Mouse (Mus musculus) heart, embryonic 13.5 days (tissue): ENCODE measurements at regions not wholly inside any gene's neighbourhood (a gene's known extent, or its start where the extent isn't known, plus 50 kb on each side); places are given as distances from the start of the nearest gene placed in this dataset.
A peak's percentile ranks its signal among the peaks of the same experiment; 100 is the strongest.

Source experiments
- ATAC-seq: fragments of 200-750 bp; cut with Nextera tagmentation; 2 replicates; pipeline ENCODE4 v1.8.0; 2017; ENCODE audit warnings: moderate TSS enrichment; ENCODE audit not compliant: insufficient number of reproducible peaks, low FRiP score, low TSS enrichment; ENCODE audit errors: extremely low read depth
- H3K27ac ChIP-seq: fragments of 300-500 bp; sonication (generic); replicated peaks from 2 replicates; pipeline ENCODE4 v1.5.1; 2015; ENCODE audit warnings: moderate library complexity, mild to moderate bottlenecking, inconsistent platforms
- H3K27me3 ChIP-seq: fragments of 300-500 bp; sonication (generic); replicated peaks from 2 replicates; pipeline ENCODE4 v1.6.1; 2015; ENCODE audit warnings: mild to moderate bottlenecking, inconsistent platforms
- H3K36me3 ChIP-seq: fragments of 300-500 bp; sonication (generic); 2 replicates; pipeline ENCODE4 v1.6.1; 2015; ENCODE audit warnings: mild to moderate bottlenecking, inconsistent platforms
- H3K4me1 ChIP-seq: fragments of 300-500 bp; sonication (generic); 2 replicates; pipeline ENCODE4 v1.6.1; 2015; ENCODE audit warnings: inconsistent platforms
- H3K4me2 ChIP-seq: fragments of 300-500 bp; sonication (generic); 2 replicates; pipeline ENCODE4 v1.6.1; 2015; ENCODE audit warnings: inconsistent platforms, mild to moderate bottlenecking, moderate library complexity
- H3K4me3 ChIP-seq: fragments of 300-500 bp; sonication (generic); 2 replicates; pipeline ENCODE4 v1.5.1; 2015; ENCODE audit warnings: moderate library complexity, mild to moderate bottlenecking, inconsistent platforms
- H3K9ac ChIP-seq: fragments of 300-500 bp; sonication (generic); 2 replicates; pipeline ENCODE4 v1.6.1; 2015; ENCODE audit warnings: inconsistent platforms, mild to moderate bottlenecking, moderate library complexity
- H3K9me3 ChIP-seq: fragments of 300-500 bp; sonication (generic); 2 replicates; pipeline ENCODE4 v1.6.1; 2016; ENCODE audit warnings: inconsistent platforms
- WGBS: fragments of 180-500 bp; shearing (Covaris S2); methylation state at CpG from one replicate; pipeline ENCODE4 v1.1.7; 2015; ENCODE audit warnings: mixed read lengths; 5-methylcytosine and 5-hydroxymethylcytosine counted together

DNA sequence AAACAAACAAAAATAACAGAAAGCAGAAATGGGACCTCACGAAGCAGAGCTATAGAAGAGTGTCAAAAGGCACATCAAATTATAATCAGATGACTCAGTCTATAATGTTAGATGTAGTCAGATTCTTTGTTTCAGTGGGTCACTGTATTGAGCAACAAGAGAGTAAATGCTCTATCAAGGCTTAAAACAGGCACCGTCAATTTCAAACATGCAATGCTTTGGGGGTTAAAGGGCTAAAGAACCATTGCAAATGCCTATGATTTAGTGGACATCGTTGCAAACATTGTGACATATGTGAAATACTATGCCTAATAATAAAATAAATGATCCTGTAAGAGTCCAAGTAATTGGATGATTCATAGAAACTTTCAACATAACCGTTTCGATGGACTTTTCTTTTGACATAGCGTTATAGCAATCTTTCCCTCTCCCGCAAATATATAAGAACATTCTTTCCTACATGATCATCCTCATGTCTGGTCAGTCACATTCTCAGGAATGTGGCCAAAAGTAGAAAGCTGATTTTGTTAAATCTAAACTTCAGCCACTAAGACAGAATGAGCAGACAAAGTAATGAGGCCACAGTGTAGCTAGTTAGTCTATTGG, 149.9 kb upstream of the Cep162 start:
- Histone ChIP-seq H3K4me1 (peaks cover 6% of the 10 kb centered on the region), H3K9ac (no peak overlapping the region), H3K27ac (no peak overlapping the region), H3K4me2 (no peak overlapping the region), H3K27me3 (no peaks in the 10 kb centered on the region), H3K4me3 (no peak overlapping the region), H3K36me3 (no peaks in the 10 kb centered on the region), H3K9me3 (no peaks in the 10 kb centered on the region)
- WGBS: 88% methylated on average over 7 of the region's 7 CpGs
- no peak for ATAC-seq

DNA sequence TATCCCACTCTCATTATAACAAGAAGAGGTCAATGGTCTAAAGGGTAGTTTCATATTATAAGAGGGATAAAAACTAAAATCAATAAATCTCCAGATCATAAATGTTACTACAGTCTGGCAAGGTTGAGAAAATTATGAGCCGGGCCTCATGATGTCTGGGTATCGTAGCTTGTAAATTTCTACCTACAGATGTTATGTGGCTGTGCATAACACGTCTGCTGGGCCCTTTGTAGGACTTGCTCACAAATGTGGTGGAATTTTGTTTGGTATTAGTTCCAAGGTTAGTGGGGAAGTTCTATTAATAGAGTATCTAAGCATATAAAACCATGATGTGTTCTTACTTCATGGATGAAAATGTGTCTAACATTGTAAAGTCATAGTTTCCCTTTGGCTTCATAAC, 146.7 kb upstream of the Cep162 start:
- H3K9ac ChIP-seq: no peak overlapping the region
- no peaks in the 10 kb centered on the region for H3K36me3 ChIP-seq
- H3K4me3 ChIP-seq: no peak overlapping the region
- H3K27ac ChIP-seq: no peak overlapping the region
- H3K27me3 ChIP-seq: no peaks in the 10 kb centered on the region
- no peak for ATAC-seq
- peaks cover 5% of the 10 kb centered on the region for H3K4me1 ChIP-seq
- no peak overlapping the region for H3K4me2 ChIP-seq
- WGBS: 73% methylated on average over 3 of the region's 3 CpGs
- no peaks in the 10 kb centered on the region for H3K9me3 ChIP-seq

DNA sequence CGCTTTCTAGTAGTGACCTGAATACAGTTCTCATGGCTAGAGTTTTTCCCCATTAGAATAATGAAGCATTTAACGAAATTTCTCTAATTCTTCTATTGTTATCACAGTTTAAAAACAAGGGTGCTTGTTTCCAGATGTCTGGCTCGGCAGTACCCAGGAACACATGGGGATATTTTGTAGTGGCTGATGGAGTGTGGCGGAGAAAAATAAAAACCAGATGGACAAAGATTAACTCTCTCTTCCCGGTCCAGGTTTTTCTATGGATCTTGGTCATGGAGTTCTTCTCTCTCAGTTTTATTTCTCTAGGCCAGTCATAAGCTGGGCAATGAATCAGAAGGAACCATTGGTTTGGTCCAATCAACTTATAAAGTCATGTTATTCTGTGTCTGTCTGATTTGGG, 132.2 kb upstream of the Cep162 start:
- WGBS: 77% methylated on average over 5 of the region's 5 CpGs
- Histone ChIP-seq H3K9me3 (no peaks in the 10 kb centered on the region), H3K27me3 (no peaks in the 10 kb centered on the region), H3K27ac (no peak overlapping the region), H3K4me2 (no peak overlapping the region), H3K36me3 (no peaks in the 10 kb centered on the region), H3K9ac (no peak overlapping the region), H3K4me1 (no peaks in the 10 kb centered on the region), H3K4me3 (no peak overlapping the region)
- no peak for ATAC-seq

DNA sequence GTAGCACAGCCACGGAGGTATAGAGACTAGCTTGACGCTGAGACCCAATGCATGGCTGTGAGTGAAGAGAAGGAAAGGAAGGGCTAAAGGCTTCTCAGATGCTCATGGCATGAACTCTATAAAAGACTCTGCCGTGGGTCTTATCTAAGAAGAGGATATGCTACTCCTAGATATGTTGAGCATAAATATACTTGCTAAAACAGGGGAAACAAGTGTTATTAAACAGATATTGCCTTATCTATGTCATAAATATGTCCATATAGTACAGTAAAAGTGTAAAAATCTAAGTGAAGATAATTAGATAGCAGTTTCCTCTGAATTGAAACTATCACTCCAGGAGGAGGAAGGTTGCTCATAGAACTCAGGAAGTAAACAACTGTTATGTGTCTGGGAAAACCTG, 128.2 kb upstream of the Cep162 start:
- H3K4me1 ChIP-seq: peaks cover 12% of the 10 kb centered on the region
- no peak overlapping the region for H3K4me3 ChIP-seq
- no peaks in the 10 kb centered on the region for H3K9me3 ChIP-seq
- no peak overlapping the region for H3K4me2 ChIP-seq
- no peak overlapping the region for H3K27ac ChIP-seq
- WGBS: 54% methylated on average over 3 of the region's 3 CpGs
- ATAC-seq: no peak
- no peaks in the 10 kb centered on the region; the same call in 1 of the 2 replicates for H3K27me3 ChIP-seq
- no peaks in the 10 kb centered on the region for H3K36me3 ChIP-seq
- no peak overlapping the region for H3K9ac ChIP-seq

DNA sequence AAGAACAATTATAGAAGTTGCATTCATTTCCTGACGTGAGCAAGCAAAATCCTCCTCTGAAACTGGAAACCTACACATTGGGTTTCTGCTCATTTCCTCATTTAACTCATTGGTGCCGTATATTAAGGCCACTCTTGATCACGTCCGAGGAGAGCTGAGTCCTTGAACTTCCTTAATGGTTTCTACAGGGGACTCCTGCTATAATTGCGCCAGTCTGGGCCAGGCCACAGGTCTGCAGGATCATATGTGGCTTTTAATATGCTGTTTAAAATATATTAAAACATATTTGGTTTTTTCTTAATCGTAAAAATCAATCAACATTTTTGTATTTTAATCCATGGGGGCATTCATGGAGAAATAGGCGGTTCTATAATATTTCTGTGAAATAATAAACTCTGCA, 122.6 kb upstream of the Cep162 start:
- WGBS: 75% methylated on average over 7 of the region's 7 CpGs
- Histone ChIP-seq H3K4me2 (no peak overlapping the region), H3K36me3 (no peaks in the 10 kb centered on the region), H3K27ac (no peak overlapping the region), H3K9ac (no peak overlapping the region), H3K4me1 (peaks cover 23% of the 10 kb centered on the region), H3K27me3 (no peaks in the 10 kb centered on the region; the same call in 1 of the 2 replicates), H3K9me3 (no peaks in the 10 kb centered on the region), H3K4me3 (no peak overlapping the region)
- no peak for ATAC-seq

DNA sequence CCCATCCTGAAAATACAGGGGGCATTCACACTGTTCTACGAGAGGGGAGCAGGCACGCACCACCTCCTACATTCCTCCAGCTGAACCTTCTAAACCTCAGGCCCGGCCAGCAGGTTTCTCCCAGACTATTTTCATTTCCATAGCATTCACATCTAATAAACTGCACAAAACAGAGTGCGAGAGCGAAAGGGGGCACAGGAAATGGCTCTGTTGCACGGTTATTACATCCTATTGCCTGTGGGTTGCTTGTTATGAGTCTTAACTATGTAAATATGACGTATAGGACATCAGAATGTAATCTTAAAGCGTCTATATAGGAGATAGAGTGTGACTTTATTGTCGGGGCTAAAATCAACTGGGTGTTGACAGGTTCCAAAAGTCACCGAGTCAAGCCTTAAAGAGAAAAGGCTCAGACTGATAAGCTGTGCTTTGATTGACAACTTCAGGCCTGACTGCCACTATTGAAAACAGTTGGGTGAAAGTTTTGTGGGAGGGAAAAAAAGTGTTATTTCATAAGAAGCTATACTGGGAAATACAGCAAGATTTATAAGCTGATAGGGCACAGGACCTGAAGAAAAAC, 121.5 kb upstream of the Cep162 start:
- Histone ChIP-seq H3K9me3 (no peaks in the 10 kb centered on the region), H3K36me3 (no peaks in the 10 kb centered on the region), H3K4me3 (no peak overlapping the region), H3K4me2 (peak overlapping the region; percentile 24), H3K27ac (no peak overlapping the region), H3K27me3 (no peaks in the 10 kb centered on the region; the same call in 1 of the 2 replicates), H3K9ac (no peak overlapping the region), H3K4me1 (peaks cover 23% of the 10 kb centered on the region)
- 30% methylated on average over 10 of the region's 10 CpGs for WGBS
- ATAC-seq: no peak

DNA sequence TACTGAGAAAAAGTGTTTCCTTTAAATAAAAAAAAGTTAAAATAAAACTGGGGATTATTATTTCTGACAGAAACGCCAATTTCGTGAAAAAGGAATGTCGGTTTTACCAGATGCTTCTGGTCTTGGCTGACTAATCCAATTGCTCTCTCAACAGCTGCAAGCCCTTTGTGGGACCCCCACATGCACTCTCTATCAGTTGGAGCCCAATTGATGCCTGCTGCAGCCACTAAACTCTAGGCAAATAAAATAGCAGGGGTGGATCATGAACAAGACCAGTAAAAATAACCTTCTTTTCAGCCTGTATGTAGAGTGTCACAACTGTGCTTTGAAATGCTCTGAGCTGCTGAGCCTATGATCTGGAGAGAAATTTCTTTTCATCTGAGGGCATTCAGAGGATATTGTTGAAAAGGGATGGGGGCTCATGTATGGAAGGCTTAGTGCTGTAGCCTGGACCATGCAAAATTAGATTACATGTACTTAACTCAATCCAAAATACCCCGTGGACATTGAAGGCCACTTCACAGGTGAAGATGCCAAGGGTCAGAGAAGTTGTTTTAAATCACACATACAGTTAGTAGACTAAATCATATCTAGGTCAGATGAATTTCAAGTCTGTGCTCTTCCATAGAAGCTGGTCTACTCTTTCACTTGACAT, 117.0 kb upstream of the Cep162 start:
- no peaks in the 10 kb centered on the region for H3K36me3 ChIP-seq
- H3K9me3 ChIP-seq: no peaks in the 10 kb centered on the region
- no peak overlapping the region for H3K4me3 ChIP-seq
- no peak overlapping the region for H3K27ac ChIP-seq
- H3K27me3 ChIP-seq: no peaks in the 10 kb centered on the region
- WGBS: 67% methylated on average over 4 of the region's 4 CpGs
- no peak for ATAC-seq
- peaks cover 8% of the 10 kb centered on the region for H3K4me1 ChIP-seq
- H3K4me2 ChIP-seq: no peak overlapping the region
- no peak overlapping the region for H3K9ac ChIP-seq

DNA sequence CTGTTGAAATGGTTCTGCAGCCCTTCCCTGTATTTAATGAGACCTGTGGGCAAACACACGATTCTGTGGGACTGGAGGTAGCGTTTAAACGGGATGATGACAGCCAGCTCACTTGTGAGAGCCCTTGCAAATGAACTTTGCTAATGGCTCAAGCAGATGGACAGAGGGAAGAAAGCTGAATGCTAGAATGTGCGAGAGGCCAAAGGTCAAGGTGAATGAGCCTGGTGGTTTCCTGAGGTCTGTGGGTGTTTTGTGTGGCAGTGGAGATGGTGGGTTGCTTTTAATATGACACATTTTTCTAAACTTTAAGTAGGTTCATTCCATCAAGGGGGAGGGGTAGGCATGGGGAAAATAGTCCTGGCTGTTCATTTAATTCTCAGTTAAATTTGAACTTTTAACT, 113.7 kb upstream of the Cep162 start:
- Histone ChIP-seq H3K36me3 (no peaks in the 10 kb centered on the region), H3K9ac (no peak overlapping the region), H3K4me2 (no peak overlapping the region), H3K4me1 (no peaks in the 10 kb centered on the region), H3K27me3 (no peaks in the 10 kb centered on the region), H3K27ac (no peak overlapping the region), H3K4me3 (no peak overlapping the region), H3K9me3 (no peaks in the 10 kb centered on the region)
- ATAC-seq: no peak
- WGBS: 63% methylated on average over 4 of the region's 4 CpGs

DNA sequence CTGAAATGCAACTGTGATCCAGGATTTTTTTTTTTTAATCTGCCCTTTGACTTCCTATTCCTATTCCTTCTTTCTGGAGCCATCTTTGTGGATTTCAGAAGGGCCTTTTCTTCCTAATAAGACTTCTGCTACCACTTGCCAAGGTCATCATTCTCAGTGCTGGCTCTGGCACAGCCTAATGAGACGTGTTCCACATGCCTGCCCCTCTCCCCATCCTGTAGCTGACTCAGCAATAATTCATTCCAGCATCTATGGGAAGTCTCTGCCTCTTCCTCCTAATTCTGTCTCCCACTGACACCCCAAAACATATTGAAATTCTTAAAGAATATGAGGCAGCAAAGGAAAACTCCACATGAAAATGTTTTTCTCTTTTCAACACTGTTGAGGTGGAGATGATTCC, 91.7 kb upstream of the Cep162 start:
- ATAC-seq: no peak
- H3K27me3 ChIP-seq: no peaks in the 10 kb centered on the region
- no peaks in the 10 kb centered on the region for H3K4me1 ChIP-seq
- H3K4me2 ChIP-seq: no peak overlapping the region
- no peaks in the 10 kb centered on the region for H3K9me3 ChIP-seq
- no peak overlapping the region for H3K4me3 ChIP-seq
- H3K9ac ChIP-seq: no peak overlapping the region
- H3K36me3 ChIP-seq: no peaks in the 10 kb centered on the region
- no peak overlapping the region for H3K27ac ChIP-seq
- WGBS: 52% methylated on average over 1 of the region's 1 CpGs

DNA sequence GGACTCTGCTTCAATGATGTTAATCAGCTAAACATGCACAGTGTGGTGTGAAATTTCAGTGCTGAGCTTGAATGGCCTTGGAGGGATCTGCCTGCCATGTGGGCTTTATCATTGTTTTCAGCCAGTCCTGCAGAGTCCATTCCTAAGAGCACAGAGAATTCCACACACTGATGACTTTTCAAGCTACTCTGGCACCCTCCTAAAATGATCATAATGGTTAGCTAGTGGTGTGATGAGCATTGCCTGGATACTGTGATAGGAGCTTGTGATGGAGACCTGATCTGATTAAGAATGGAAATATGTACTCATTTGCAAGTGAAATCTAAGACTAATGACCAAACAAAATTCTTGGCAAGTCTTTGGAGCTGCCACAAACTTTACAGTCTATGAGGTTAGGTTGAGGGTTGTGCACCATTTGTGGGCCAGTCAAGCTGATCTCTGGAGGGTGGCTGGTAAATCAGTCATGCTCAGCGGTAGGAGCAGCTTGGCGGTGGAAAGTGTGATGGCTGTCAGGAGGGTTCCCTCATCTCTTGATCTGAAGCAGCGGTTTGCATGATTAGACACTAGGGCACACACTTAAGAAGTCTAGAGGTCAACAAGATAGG, 91.0 kb upstream of the Cep162 start:
- H3K27ac ChIP-seq: no peak overlapping the region
- no peak for ATAC-seq
- H3K4me1 ChIP-seq: no peaks in the 10 kb centered on the region
- H3K27me3 ChIP-seq: no peaks in the 10 kb centered on the region
- 61% methylated on average over 3 of the region's 3 CpGs for whole genome bisulfite sequencing
- no peaks in the 10 kb centered on the region for H3K36me3 ChIP-seq
- no peak overlapping the region for H3K4me2 ChIP-seq
- H3K4me3 ChIP-seq: no peak overlapping the region
- no peaks in the 10 kb centered on the region for H3K9me3 ChIP-seq
- no peak overlapping the region for H3K9ac ChIP-seq

DNA sequence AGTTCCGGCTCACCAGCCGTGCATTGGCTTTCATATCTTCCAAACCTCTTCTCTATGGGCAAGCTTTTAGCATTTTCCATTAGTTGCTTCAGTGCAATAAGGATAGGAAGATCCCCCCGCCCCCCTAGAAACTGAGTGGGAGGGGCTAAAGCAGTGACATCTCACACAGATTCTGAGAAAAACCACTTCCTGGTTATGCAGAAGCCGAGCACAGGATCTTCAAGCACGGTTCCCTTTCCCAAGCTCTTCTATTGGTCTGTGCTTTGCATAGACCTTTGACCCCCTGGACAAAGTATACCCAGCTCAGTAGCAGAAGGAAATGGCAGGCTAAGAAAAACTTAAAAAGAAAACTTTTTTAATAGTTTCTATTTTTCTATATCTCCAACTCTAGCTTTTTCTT, 86.1 kb upstream of the Cep162 start:
- no peaks in the 10 kb centered on the region for H3K36me3 ChIP-seq
- ATAC-seq: no peak
- no peak overlapping the region for H3K4me2 ChIP-seq
- no peaks in the 10 kb centered on the region for H3K9me3 ChIP-seq
- no peak overlapping the region for H3K9ac ChIP-seq
- H3K27me3 ChIP-seq: no peaks in the 10 kb centered on the region
- WGBS: 61% methylated on average over 5 of the region's 5 CpGs
- no peak overlapping the region for H3K4me3 ChIP-seq
- H3K27ac ChIP-seq: no peak overlapping the region
- no peaks in the 10 kb centered on the region for H3K4me1 ChIP-seq
